Mouse (Mus musculus): Measurements from ENCODE around the gene Tenm2.

Gene Tenm2

GRCm38 (mm10) chr11:36277192-36277902, 958.4 kb downstream of the Tenm2 start:
- DNase-seq (ENCODE audit: low read depth), result no peak

DNA sequence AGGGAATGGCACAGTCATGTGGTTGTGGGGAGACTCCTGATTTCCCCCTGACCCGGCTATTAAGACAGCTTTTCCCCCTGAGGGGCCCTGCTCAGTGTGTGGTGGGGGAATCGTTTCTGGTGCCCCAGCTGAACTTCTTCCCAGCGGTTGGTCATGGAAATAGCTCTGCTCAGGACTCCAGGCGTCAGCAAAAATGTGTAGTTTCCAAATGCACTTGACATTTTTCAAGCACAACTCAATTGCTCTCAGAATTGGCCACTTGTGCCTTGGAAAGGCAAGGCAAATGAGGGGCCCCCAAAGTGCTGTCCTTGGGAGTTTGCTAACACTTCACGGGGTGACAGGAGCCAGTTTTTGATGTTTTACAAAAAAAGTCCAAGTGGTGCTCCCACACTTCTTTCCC, 959.7 kb downstream of the Tenm2 start:
- no peak for DNase-seq (ENCODE audit: low read depth)

GRCm38 (mm10) chr11:36272149-36272548, 963.6 kb downstream of the Tenm2 start:
- DNase-seq (ENCODE audit: low read depth), result no peak

DNA sequence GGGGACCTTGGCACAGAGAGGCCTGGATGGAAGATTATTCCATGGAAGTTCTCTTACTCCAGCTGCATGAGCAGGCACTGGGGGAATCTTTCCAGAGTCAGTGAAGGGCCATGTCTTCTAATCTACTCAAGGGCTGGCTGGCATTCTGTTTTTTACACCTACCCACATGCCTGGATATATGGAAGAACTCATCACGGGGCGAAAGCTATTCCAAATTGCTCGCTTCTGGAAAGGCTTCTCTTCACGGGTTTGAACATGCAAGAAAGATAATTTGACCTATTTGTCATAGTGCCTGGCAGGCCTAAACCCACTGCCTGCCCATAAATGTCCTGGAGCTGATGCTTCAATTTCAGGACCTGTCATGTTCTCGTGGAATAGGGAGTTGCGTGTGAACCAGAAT, 965.8 kb downstream of the Tenm2 start:
- DNase-seq (ENCODE audit: low read depth), result no peak

- DNase-seq (ENCODE audit: low read depth), result no peak
Measured at GRCm38 (mm10) chr11:36264776-36265466, 970.8 kb downstream of the Tenm2 start.

DNA sequence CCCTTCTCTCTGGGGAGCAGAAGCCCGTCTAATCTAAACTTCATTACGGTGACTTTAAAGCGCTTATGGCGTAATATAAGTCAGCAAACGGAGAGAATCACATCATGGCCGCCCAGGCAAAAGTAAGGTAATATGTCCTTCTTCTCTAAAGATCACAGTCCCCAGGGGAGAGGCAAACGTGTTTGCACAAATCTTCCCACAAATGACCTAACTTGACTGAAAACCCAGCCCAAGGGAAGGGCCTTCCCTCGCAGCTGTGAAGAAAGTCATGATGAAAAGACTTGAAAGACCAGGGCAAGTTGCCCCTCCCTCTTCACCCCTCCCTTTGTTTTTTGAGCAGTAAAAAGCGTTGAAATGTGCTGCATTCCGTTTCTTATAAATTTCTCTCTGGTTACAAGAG, 971.9 kb downstream of the Tenm2 start:
- DNase-seq (ENCODE audit: low read depth), result no peak

- no peak for DNase-seq (ENCODE audit: low read depth)
Measured at GRCm38 (mm10) chr11:36257187-36257586, 978.6 kb downstream of the Tenm2 start.

GRCm38 (mm10) chr11:36256747-36257146, 979.0 kb downstream of the Tenm2 start:
- no peak for DNase-seq (ENCODE audit: low read depth)

GRCm38 (mm10) chr11:36254019-36254418, 981.7 kb downstream of the Tenm2 start:
- no peak for DNase-seq (ENCODE audit: low read depth)

DNA sequence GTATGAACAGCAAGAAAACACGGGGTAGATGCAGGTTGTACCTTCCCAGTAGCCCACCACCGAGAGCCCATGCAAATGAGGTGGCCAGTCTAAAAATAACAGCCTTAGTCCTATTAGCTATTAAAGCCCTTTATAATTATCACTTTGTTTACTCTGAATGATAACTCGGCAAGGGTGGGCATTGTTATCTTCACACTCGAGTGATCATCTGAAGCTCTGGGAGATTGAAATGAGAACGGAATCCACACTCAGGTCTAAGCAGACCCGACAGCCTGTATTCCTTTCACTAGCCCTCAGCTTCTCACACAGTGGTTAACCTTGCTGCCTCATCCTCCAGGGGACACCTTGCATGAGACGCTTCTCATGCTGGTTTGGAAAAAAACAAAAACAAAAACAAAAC, 985.7 kb downstream of the Tenm2 start:
- no peak for DNase-seq (ENCODE audit: low read depth)

DNA sequence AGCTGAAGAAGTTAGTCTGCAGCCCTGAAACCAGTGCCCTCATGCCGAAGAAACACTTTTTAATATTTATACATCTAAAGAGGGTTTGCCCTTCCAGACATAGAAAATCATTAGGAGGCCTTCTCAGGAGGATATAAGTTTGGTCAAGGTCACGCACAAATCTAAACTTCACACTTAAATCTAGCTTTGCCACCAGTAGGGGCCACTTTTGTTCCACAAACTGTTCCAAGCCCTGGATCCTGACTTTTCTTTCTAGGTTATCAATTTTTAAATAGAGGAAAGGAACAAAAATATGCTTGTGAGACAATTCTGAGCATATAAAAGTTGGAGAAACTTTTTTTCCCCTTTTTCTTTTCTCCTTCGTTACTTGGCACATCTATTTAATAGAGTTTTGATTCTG, 989.6 kb downstream of the Tenm2 start:
- DNase-seq (ENCODE audit: low read depth), result no peak

DNA sequence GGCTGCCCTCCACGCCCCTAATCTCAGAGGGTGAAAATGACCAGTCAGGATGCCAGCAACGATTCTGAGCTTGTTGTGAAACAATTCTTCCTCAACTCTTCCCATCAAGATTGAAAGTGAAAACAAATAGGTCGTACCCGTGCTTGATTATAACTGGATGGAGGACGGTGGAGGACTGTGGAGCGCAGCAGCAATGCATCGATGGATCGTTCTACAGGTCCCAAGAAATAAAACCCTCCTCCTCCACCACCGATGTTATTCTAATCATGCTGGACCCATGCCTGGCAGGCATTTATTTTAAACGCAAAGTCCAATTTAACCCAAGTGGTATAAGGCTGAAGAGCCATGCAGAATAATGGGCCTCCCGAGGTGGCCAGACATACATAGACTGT, 991.3 kb downstream of the Tenm2 start:
- no peak for DNase-seq (ENCODE audit: low read depth)

DNA sequence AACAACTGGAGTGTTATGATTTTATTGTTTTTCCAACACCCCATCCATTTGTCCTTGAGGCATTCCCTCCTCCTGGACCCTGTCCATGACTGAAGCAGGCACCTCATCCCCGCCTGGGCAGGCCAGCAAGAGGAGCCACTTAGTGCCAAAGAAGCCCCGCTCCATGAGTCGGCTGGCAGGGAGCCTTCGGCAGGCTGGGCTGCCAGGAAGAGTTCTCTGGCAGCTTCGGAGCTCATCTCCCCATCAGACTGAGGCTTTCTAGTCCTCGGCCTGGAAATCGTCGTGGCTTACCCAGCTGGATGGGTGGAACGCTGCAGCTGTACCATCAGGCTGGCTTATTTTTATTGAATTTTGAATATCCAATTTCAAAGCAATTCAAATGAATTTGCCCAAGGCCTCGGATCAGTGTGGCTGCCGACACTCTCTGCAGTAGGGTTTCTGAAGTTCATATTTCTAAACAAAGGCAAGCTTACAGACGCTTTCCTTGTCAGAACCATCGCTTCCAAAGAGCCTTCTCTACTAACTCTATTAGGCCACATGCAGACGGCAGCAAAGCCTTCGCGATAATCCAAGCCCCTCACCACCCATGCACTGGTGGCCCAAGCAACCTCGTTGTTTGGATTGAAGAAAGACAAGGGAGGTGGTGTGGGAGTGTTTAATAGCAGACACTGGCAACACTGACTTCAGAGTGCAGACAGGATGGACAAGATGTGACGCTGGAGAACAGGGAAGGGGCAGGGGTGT, 991.8 kb downstream of the Tenm2 start:
- no peak for DNase-seq (ENCODE audit: low read depth)

DNA sequence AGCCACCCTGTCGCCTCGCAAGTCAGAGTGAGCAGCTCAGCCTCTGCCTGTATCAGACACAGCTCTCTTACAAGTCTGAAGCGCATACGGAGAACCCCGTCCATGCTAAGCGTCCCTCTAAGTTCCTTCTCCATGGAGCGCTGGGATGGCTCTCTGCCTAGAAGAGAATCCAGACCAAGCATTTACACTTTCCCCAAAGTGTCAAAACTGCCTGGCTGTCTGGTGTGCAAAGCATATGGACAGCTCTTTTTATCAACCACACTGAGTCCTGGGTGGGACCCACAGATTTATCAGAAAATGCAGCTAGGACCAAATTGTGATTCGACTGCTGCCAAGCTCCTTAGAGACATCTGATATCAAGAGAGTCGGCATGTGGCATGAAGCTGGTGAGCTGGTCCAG, 996.9 kb downstream of the Tenm2 start:
- DNase-seq (ENCODE audit: low read depth), result no peak

DNA sequence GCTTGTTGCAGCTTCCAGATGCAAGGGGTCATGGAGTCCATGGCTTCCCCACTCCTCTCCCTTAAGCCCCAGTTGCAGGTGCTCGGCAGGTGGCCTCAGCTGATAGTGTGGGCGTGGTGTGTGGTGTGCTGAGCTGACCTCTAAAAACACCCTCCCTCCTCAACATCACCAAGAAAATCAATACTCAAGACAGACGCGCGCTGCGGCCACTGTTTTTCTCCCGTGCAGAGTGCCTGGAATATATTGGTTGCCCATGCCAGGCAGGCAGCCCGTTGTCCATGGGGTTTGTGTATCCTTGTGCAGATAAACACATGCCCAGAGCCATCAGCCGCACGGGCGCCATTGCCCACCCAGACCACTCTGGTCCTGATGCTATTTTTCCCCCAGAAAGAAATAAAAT, 1007.1 kb downstream of the Tenm2 start:
- DNase-seq (ENCODE audit: low read depth), result no peak

- no peak for DNase-seq (ENCODE audit: low read depth)
Measured at GRCm38 (mm10) chr11:36228196-36228595, 1007.6 kb downstream of the Tenm2 start.

- DNase-seq (ENCODE audit: low read depth), result no peak
Measured at GRCm38 (mm10) chr11:36226061-36226460, 1009.7 kb downstream of the Tenm2 start.

DNA sequence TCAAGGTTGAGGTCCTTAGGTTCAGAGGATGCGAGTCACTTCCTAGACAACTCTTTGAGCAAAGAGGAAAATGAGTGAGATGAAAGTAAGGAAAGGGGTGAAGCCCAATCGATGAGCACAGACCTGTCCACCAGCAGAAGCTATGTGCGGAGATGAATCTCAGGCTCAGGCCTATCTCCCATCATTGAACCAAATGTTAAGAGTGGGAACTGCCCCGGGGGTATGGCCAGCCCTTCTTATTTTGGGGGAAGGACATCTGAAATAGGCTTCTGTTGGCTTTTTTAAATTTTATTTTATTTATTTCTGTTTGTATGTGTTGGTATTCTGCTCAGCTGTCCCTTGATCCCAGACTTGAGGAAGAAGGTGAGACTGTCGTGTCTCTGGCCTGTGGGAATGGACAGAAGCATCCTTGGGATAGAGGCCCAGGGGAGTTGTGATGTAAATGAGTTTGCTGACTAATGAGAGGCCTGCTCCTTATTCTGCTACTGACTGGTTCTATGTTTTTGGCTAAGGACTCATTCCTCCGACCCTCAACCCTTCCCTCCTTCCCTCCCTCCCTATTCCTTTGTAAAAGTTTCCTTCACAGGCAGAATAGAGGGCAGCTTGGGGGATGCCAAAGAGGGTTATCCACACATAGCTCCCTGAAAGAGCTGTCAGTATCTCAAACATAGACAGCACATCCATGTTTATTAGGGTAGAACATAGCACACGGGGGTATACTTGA, 1011.9 kb downstream of the Tenm2 start:
- no peak for DNase-seq (ENCODE audit: low read depth)

- no peak for DNase-seq (ENCODE audit: low read depth)
Measured at GRCm38 (mm10) chr11:36222071-36222470, 1013.7 kb downstream of the Tenm2 start.

- no peak for DNase-seq (ENCODE audit: low read depth)
Measured at GRCm38 (mm10) chr11:36221271-36221975, 1014.3 kb downstream of the Tenm2 start.

- no peak for DNase-seq (ENCODE audit: low read depth)
Measured at GRCm38 (mm10) chr11:36220651-36221050, 1015.1 kb downstream of the Tenm2 start.

- DNase-seq (ENCODE audit: low read depth), result no peak
Measured at GRCm38 (mm10) chr11:36219586-36219985, 1016.2 kb downstream of the Tenm2 start.

All from naive thymus-derived CD4-positive, alpha-beta T cell, adult 2 months (primary cell).